Mouse (Mus musculus) CH12.LX (cell line): ENCODE results near the gene Lmnb2.

ENCODE experiments used
- CTCF ChIP-seq, 2 experiments: IDR thresholded peaks in 1 of 2; conservative IDR thresholded peaks in 1 of 2; 2 replicates each; pipeline ENCODE4 v1.5.1; 2011 to 2012; ENCODE audit warnings: low read depth in 2 of 2, low read length in 2 of 2, improper control_type of control experiment in 1 of 2, inconsistent platforms in 1 of 2, mild to moderate bottlenecking in 1 of 2, moderate library complexity in 1 of 2
- E2F4 ChIP-seq: IDR thresholded peaks from 2 replicates; pipeline ENCODE4 v1.6.1; 2011; ENCODE audit warnings: low read depth, low read length, improper control_type of control experiment; ENCODE audit not compliant: insufficient replicate concordance
- EP300 ChIP-seq: IDR thresholded peaks from 2 replicates; pipeline ENCODE4 v1.6.1; 2011; ENCODE audit warnings: low read length, improper control_type of control experiment
- HCFC1 ChIP-seq: IDR thresholded peaks from 2 replicates; pipeline ENCODE4 v1.6.1; 2012; ENCODE audit warnings: low read depth, mild to moderate bottlenecking, inconsistent platforms, low read length, improper control_type of control experiment
- MAZ ChIP-seq: IDR thresholded peaks from 2 replicates; pipeline ENCODE4 v1.6.1; 2012; ENCODE audit warnings: low read depth, mild to moderate bottlenecking, inconsistent platforms, low read length, improper control_type of control experiment, moderate library complexity
- MEF2A ChIP-seq: IDR thresholded peaks from 2 replicates; pipeline ENCODE4 v1.6.1; 2014; ENCODE audit warnings: low read depth, mild to moderate bottlenecking, inconsistent platforms, low read length, improper control_type of control experiment, borderline replicate concordance
- POLR2A ChIP-seq: IDR thresholded peaks from 2 replicates; pipeline ENCODE4 v1.6.1; 2011; ENCODE audit warnings: low read depth, mild to moderate bottlenecking, improper control_type of control experiment, low read length
- SMC3 ChIP-seq: IDR thresholded peaks from 2 replicates; pipeline ENCODE4 v1.6.1; 2011; ENCODE audit warnings: low read depth, low read length, improper control_type of control experiment
- UBTF ChIP-seq: IDR thresholded peaks from 2 replicates; pipeline ENCODE4 v1.6.1; 2012; ENCODE audit warnings: low read depth, mild to moderate bottlenecking, inconsistent platforms, low read length, improper control_type of control experiment, moderate library complexity
- ZNF384 ChIP-seq: IDR thresholded peaks from 2 replicates; pipeline ENCODE4 v1.6.1; 2012; ENCODE audit warnings: low read depth, low read length, improper control_type of control experiment, inconsistent platforms

DNA sequence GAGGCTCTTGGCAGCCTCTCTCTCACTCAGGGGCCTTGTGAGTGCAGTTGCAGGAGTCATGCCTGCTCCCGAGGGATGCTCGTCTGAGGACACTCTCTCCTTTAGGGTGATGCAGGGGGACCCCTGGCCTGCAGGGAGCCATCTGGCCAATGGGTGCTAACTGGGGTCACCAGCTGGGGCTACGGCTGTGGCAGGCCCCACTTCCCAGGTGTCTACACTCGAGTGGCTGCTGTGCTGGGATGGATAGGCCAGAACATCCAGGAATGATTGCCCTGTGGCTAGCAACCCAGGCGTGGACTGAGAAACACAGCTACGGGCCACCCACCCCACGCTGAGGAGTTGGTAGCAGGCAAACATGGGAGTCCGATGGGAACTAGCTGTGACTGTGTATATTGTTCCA, 19.0 kb downstream of the Lmnb2 start:
- no peak for TF ChIP-seq MEF2A
- no peak for TF ChIP-seq POLR2A
- TF ChIP-seq SMC3: no peak
- TF ChIP-seq HCFC1: no peak
- no peak for TF ChIP-seq CTCF (conservative IDR thresholded peaks at IDR 0.05 in 1 of 2, IDR thresholded peaks at IDR 0.05 in 1 of 2; ENCODE audit: low read depth in 2 of 2, low read length in 2 of 2)
- no peak for TF ChIP-seq ZNF384
- no peak for TF ChIP-seq MAZ
- TF ChIP-seq UBTF: no peak
- no peak for TF ChIP-seq EP300
- no peak for TF ChIP-seq E2F4
